Mouse (Mus musculus): ENCODE measurements at regions not wholly inside any gene's neighbourhood (a gene's known extent, or its start where the extent isn't known, plus 50 kb on each side); places are given as distances from the start of the nearest gene placed in this dataset.

- TF ChIP-seq CTCF (IDR thresholded peaks at IDR 0.05; ENCODE audit: control insufficient read depth, insufficient read depth, insufficient replicate concordance, low read depth, low read length) (no peak), POLR2A (IDR thresholded peaks at IDR 0.05; ENCODE audit: control insufficient read depth, low read depth, low read length) (no peak)
Measured at GRCm38 (mm10) chr16:5480148-5480547, 224.4 kb upstream of the Eef2kmt start.

Measured in testis, adult 2 months (tissue).